Comparison of ENCODE assay signal across 8 mouse cellular contexts in genomic region chr17:34591029-34591993, GRCm38 (mm10). TPM values are rescaled to one million over a fixed set of nuclear protein-coding genes. Genes with fewer than 3 reads are reported as not detected.
DNase-seq lines count a peak whose midpoint lies in the region; ATAC-seq lines count a peak whose summit lies in the region.

Pbx2 (plus strand) TSS chr17:34591266.

- H3K9me3 ChIP-seq in intestine, embryonic 14.5 days (ENCODE audit: control insufficient read depth, low read length), result no peaks in the 10 kb centered on the region
- no peaks in the 10 kb centered on the region for H3K9me3 ChIP-seq in limb, embryonic 15.5 days

- H3K36me3 ChIP-seq in intestine, embryonic 14.5 days (ENCODE audit: control insufficient read depth, insufficient read depth, low read length), result peaks cover 21% of the 10 kb centered on the region
- peaks cover 20% of the 10 kb centered on the region for H3K36me3 ChIP-seq in limb, embryonic 15.5 days

- no peak for DNase-seq in left cerebral cortex, adult 18-20 months (ENCODE audit: low spot score in 2 of 2)
- DNase-seq in left cerebral cortex, adult 9 months (ENCODE audit: low spot score in 2 of 2), result no peak
- no peak for DNase-seq in gastrocnemius, postnatal 36 days
- peak; percentile 81 for DNase-seq in intestine, embryonic 14.5 days (ENCODE audit: low spot score)
- no peak for DNase-seq in urinary bladder, postnatal 10 days (ENCODE audit: low spot score)

- peak within 1 kb of the TSS; percentile 91 for H3K9ac ChIP-seq in intestine, embryonic 14.5 days (ENCODE audit: low read length)
- H3K9ac ChIP-seq in limb, embryonic 15.5 days, result peak within 1 kb of the TSS; percentile 84

- peak within 1 kb of the TSS; percentile 98 for H3K27ac ChIP-seq in brown adipose tissue, adult 24 weeks (replicated peaks; ENCODE audit: low read depth, low read length)
- peak within 1 kb of the TSS; percentile 95 for H3K27ac ChIP-seq in intestine, embryonic 14.5 days (ENCODE audit: low read depth)
- H3K27ac ChIP-seq in limb, embryonic 15.5 days, result peak within 1 kb of the TSS; percentile 98

- no peaks in the 10 kb centered on the region for H3K27me3 ChIP-seq in intestine, embryonic 14.5 days (replicated peaks; ENCODE audit: control insufficient read depth, insufficient read depth, low read length)
- H3K27me3 ChIP-seq in limb, embryonic 15.5 days, result no peaks in the 10 kb centered on the region

- H3K4me3 ChIP-seq in brown adipose tissue, adult 24 weeks (ENCODE audit: insufficient read depth, low read depth, low read length), result peak within 1 kb of the TSS; percentile 88
- peak within 1 kb of the TSS; percentile 83 for H3K4me3 ChIP-seq in intestine, embryonic 14.5 days (ENCODE audit: low read depth, low read length)
- peak within 1 kb of the TSS; percentile 80 for H3K4me3 ChIP-seq in limb, embryonic 15.5 days

- WGBS in intestine, embryonic 14.5 days, result 5% methylated on average over 21 of the region's 21 CpGs
- 8% methylated on average over 21 of the region's 21 CpGs for WGBS in limb, embryonic 15.5 days

- intact Hi-C loops in gastrocnemius, postnatal 36 days (cut with DNase I), result loop anchor here (10.0 kb wide), 1 partner anchor 653 kb away; the partner anchor contains the start of gene Ddx39b

- H3K4me1 ChIP-seq in brown adipose tissue, adult 24 weeks (ENCODE audit: control insufficient read depth, insufficient read depth, insufficient read length, low read length), result peaks cover 15% of the 10 kb centered on the region
- peaks cover 54% of the 10 kb centered on the region for H3K4me1 ChIP-seq in intestine, embryonic 14.5 days (replicated peaks; ENCODE audit: control insufficient read depth, insufficient read depth, low read length)
- H3K4me1 ChIP-seq in limb, embryonic 15.5 days, result peaks cover 68% of the 10 kb centered on the region

- H3K4me2 ChIP-seq in intestine, embryonic 14.5 days (ENCODE audit: low read length), result peak within 1 kb of the TSS; percentile 98
- H3K4me2 ChIP-seq in limb, embryonic 15.5 days, result peak within 1 kb of the TSS; percentile 85

- peak; percentile 10; the same call in 1 of the 2 replicates for ATAC-seq in intestine, embryonic 14.5 days (replicated peaks; ENCODE audit: low FRiP score, low TSS enrichment, low read depth)
- no peak for ATAC-seq in limb, embryonic 15.5 days (ENCODE audit: insufficient number of reproducible peaks, low FRiP score, low TSS enrichment, low read depth)
- peak; percentile 29 for ATAC-seq in monocyte, adult 5-6 weeks (replicated peaks; ENCODE audit: insufficient number of reproducible peaks, low FRiP score, low TSS enrichment, poor library complexity, severe bottlenecking)

RNA-seq across cellular contexts. Expression of gene Pbx2, which starts in this region (rescaled TPM):
- 10 to 100 TPM; 58.4 to 64.5 TPM for total RNA-seq in left cerebral cortex, adult 18-20 months (2021)
- polyA plus RNA-seq in brown adipose tissue, adult 24 weeks (2012; ENCODE audit: insufficient read depth, insufficient read length, missing spikeins), result 19.9 and 35.5 TPM in 2 replicates
- total RNA-seq in gastrocnemius, postnatal 36 days (2021), result 10 to 100 TPM; 12.1 to 13.9 TPM
- polyA plus RNA-seq in intestine, embryonic 14.5 days (2014; fragmentation: Nextera tagmentation; extraction: Ambion mirVana), result 12.0 and 13.7 TPM in 2 replicates
- 9.6 and 9.8 TPM in 2 replicates for polyA plus RNA-seq in limb, embryonic 15.5 days (2015; fragmentation: Nextera tagmentation; extraction: Ambion mirVana)
- total RNA-seq in monocyte, adult 5-6 weeks (2017), result 26.8 to 34.9 TPM (median 30.9 TPM) in 3 replicates
